In genomic region chr9:58115297-58115925, GRCm38 (mm10) we compare ENCODE assay signal across 15 mouse cellular contexts. TPM values are rescaled to one million over a fixed set of nuclear protein-coding genes. Genes with fewer than 3 reads are reported as not detected.
DNase-seq lines count a peak whose midpoint lies in the region; ATAC-seq and TF ChIP-seq lines count a peak whose summit lies in the region.
"Had no signal": no experiment of that assay in that cellular context is flagged by ENCODE, and none has a peak within 500 bp of the region (broad histone marks: within the 10 kb centered on the region; RNA-seq: fewer than 3 reads in every experiment).

No protein-coding gene starts in this region.

- 0 out of 2 replicates have a peak overlapping the region, but pooled peaks have one; percentile 52 for H3K27ac ChIP-seq in embryonic facial prominence, embryonic 11.5 days (replicated peaks; ENCODE audit: low read depth, low read length)
- peak overlapping the region; percentile 99 for H3K27ac ChIP-seq in forebrain, embryonic 12.5 days
- 0 out of 2 replicates have a peak overlapping the region, but pooled peaks have one; percentile 20 for H3K27ac ChIP-seq in hindbrain, postnatal 0 days
- H3K27ac ChIP-seq in midbrain, embryonic 15.5 days, result peak overlapping the region; percentile 90
- no peak overlapping the region for H3K27ac ChIP-seq in liver, embryonic 11.5 days (ENCODE audit: low read depth, low read length)
- H3K27ac ChIP-seq: kidney, postnatal 0 days; left cerebral cortex, adult 2 months; stomach, embryonic 15.5 days had no signal

- no peak overlapping the region for H3K4me3 ChIP-seq in embryonic facial prominence, embryonic 11.5 days (ENCODE audit: low read depth, low read length)
- H3K4me3 ChIP-seq in forebrain, embryonic 12.5 days (replicated peaks), result no peak overlapping the region
- no peak overlapping the region for H3K4me3 ChIP-seq in hindbrain, postnatal 0 days (ENCODE audit: low read length)
- H3K4me3 ChIP-seq in midbrain, embryonic 15.5 days, result no peak overlapping the region
- no peak overlapping the region for H3K4me3 ChIP-seq in liver, embryonic 11.5 days (ENCODE audit: low read depth, low read length)
- H3K4me3 ChIP-seq: left cerebral cortex, adult 2 months; stomach, embryonic 15.5 days had no signal

- H3K27me3 ChIP-seq in embryonic facial prominence, embryonic 11.5 days (ENCODE audit: control insufficient read depth, insufficient read depth, low read length), result 0 out of 2 replicates have a peak, but pooled peaks cover 2% of the 10 kb centered on the region
- H3K27me3 ChIP-seq in forebrain, embryonic 12.5 days, result peaks cover 34% of the 10 kb centered on the region; the same call in 1 of the 2 replicates
- no peaks in the 10 kb centered on the region for H3K27me3 ChIP-seq in hindbrain, postnatal 0 days (ENCODE audit: insufficient read depth, low read length)
- H3K27me3 ChIP-seq in midbrain, embryonic 15.5 days (replicated peaks), result no peaks in the 10 kb centered on the region; the same call in 1 of the 2 replicates
- H3K27me3 ChIP-seq in liver, embryonic 11.5 days (replicated peaks; ENCODE audit: control insufficient read depth, insufficient read depth, low read length), result peaks cover 55% of the 10 kb centered on the region
- H3K27me3 ChIP-seq: CH12.LX had no signal

- 14% methylated on average over 7 of the region's 7 CpGs for WGBS in embryonic facial prominence, embryonic 11.5 days
- WGBS in forebrain, embryonic 12.5 days, result 29% methylated on average over 7 of the region's 7 CpGs
- 34% methylated on average over 7 of the region's 7 CpGs for WGBS in hindbrain, postnatal 0 days
- WGBS in midbrain, embryonic 15.5 days, result 38% methylated on average over 7 of the region's 7 CpGs
- WGBS in liver, embryonic 11.5 days, result 22% methylated on average over 7 of the region's 7 CpGs

- H3K36me3 ChIP-seq in embryonic facial prominence, embryonic 11.5 days (replicated peaks; ENCODE audit: control insufficient read depth, insufficient read depth, low read depth, low read length), result no peaks in the 10 kb centered on the region
- no peaks in the 10 kb centered on the region for H3K36me3 ChIP-seq in forebrain, embryonic 12.5 days (replicated peaks)
- no peaks in the 10 kb centered on the region for H3K36me3 ChIP-seq in hindbrain, postnatal 0 days (ENCODE audit: insufficient read depth, low read length)
- no peaks in the 10 kb centered on the region for H3K36me3 ChIP-seq in midbrain, embryonic 15.5 days (replicated peaks)
- H3K36me3 ChIP-seq in liver, embryonic 11.5 days (ENCODE audit: control insufficient read depth, insufficient read depth, low read length), result no peaks in the 10 kb centered on the region
- H3K36me3 ChIP-seq: stomach, embryonic 15.5 days had no signal

- no peak for ATAC-seq in embryonic facial prominence, embryonic 11.5 days (replicated peaks; ENCODE audit: insufficient number of reproducible peaks, low FRiP score, low TSS enrichment, low read depth)
- ATAC-seq in forebrain, embryonic 12.5 days (ENCODE audit: low FRiP score), result peak; percentile 33
- ATAC-seq in hindbrain, postnatal 0 days, result no peak
- ATAC-seq in midbrain, embryonic 15.5 days (replicated peaks), result no peak
- no peak for ATAC-seq in liver, embryonic 11.5 days (replicated peaks; ENCODE audit: low FRiP score)

- peaks cover 21% of the 10 kb centered on the region for H3K4me1 ChIP-seq in embryonic facial prominence, embryonic 11.5 days (ENCODE audit: control insufficient read depth, insufficient read depth, low read length)
- H3K4me1 ChIP-seq in forebrain, embryonic 12.5 days, result peaks cover 81% of the 10 kb centered on the region
- H3K4me1 ChIP-seq in hindbrain, postnatal 0 days (ENCODE audit: insufficient read depth, low read length), result peaks cover 26% of the 10 kb centered on the region; the same call in 1 of the 2 replicates
- peaks cover 60% of the 10 kb centered on the region for H3K4me1 ChIP-seq in midbrain, embryonic 15.5 days
- peaks cover 16% of the 10 kb centered on the region for H3K4me1 ChIP-seq in liver, embryonic 11.5 days (replicated peaks; ENCODE audit: control insufficient read depth, insufficient read depth, low read length)

- H3K9me3 ChIP-seq in embryonic facial prominence, embryonic 11.5 days (replicated peaks; ENCODE audit: control insufficient read depth, low read length), result no peaks in the 10 kb centered on the region
- H3K9me3 ChIP-seq in forebrain, embryonic 12.5 days, result no peaks in the 10 kb centered on the region
- no peaks in the 10 kb centered on the region for H3K9me3 ChIP-seq in hindbrain, postnatal 0 days (ENCODE audit: low read length)
- H3K9me3 ChIP-seq in midbrain, embryonic 15.5 days, result no peaks in the 10 kb centered on the region
- H3K9me3 ChIP-seq in liver, embryonic 11.5 days (ENCODE audit: control insufficient read depth, low read length), result no peaks in the 10 kb centered on the region
- H3K9me3 ChIP-seq: stomach, embryonic 15.5 days had no signal

- TF ChIP-seq CTCF in hindbrain, postnatal 0 days (IDR thresholded peaks at IDR 0.05; ENCODE audit: low read depth), result no peak

- no peak overlapping the region for H3K4me2 ChIP-seq in embryonic facial prominence, embryonic 11.5 days (ENCODE audit: low read depth, low read length)
- H3K4me2 ChIP-seq in forebrain, embryonic 12.5 days, result no peak overlapping the region
- no peak overlapping the region for H3K4me2 ChIP-seq in hindbrain, postnatal 0 days (ENCODE audit: low read depth, low read length)
- no peak overlapping the region for H3K4me2 ChIP-seq in midbrain, embryonic 15.5 days
- no peak overlapping the region for H3K4me2 ChIP-seq in liver, embryonic 11.5 days
- H3K4me2 ChIP-seq: stomach, embryonic 15.5 days had no signal

- DNase-seq in embryonic facial prominence, embryonic 11.5 days (ENCODE audit: low spot score), result peak; percentile 47
- no peak for DNase-seq in hindbrain, postnatal 0 days (ENCODE audit: low spot score)
- no peak for DNase-seq in lung, adult 18-20 months
- DNase-seq in liver, embryonic 11.5 days (ENCODE audit: low spot score), result no peak
- no peak for DNase-seq in right cerebral cortex, postnatal 36 days (ENCODE audit: low spot score in 2 of 2)
- DNase-seq: adrenal gland, adult 2 months; heart, postnatal 10 days; right cerebral cortex, postnatal 25 days had no signal

- peak overlapping the region; percentile 28; the same call in 1 of the 2 replicates for H3K9ac ChIP-seq in embryonic facial prominence, embryonic 11.5 days (replicated peaks; ENCODE audit: low read length)
- H3K9ac ChIP-seq in forebrain, embryonic 12.5 days, result no peak overlapping the region
- no peak overlapping the region for H3K9ac ChIP-seq in hindbrain, postnatal 0 days (replicated peaks; ENCODE audit: low read length)
- no peak overlapping the region for H3K9ac ChIP-seq in midbrain, embryonic 15.5 days
- H3K9ac ChIP-seq in liver, embryonic 11.5 days (ENCODE audit: low read depth, low read length), result no peak overlapping the region
- H3K9ac ChIP-seq: stomach, embryonic 15.5 days had no signal

RNA-seq across cellular contexts. Expression of gene Ccdc33, which starts 3.2 kb away (rescaled TPM):
- 0.54 and 0.77 TPM in 2 replicates for polyA plus RNA-seq in embryonic facial prominence, embryonic 11.5 days (2014; fragmentation: Nextera tagmentation; extraction: Ambion mirVana)
- 1.5 and 2.4 TPM in 2 replicates for polyA plus RNA-seq in forebrain, embryonic 12.5 days (2016; fragmentation: Nextera tagmentation; extraction: Ambion mirVana)
- 0.52 and 1.4 TPM in 2 replicates for total RNA-seq in hindbrain, postnatal 0 days (2014; rRNA removed)
- 0.75 and 1.2 TPM in 2 replicates for polyA plus RNA-seq in hindbrain, postnatal 0 days (2015; fragmentation: Nextera tagmentation; extraction: Ambion mirVana)
- 0.36 and 0.79 TPM in 2 replicates for polyA plus RNA-seq in midbrain, embryonic 15.5 days (2015; fragmentation: Nextera tagmentation; extraction: Ambion mirVana)
- polyA plus RNA-seq in liver, embryonic 11.5 days (2014; fragmentation: Nextera tagmentation; extraction: Ambion mirVana), result not detected in 2 replicates
- total RNA-seq: heart, postnatal 10 days had no signal
- polyA plus RNA-seq: liver, embryonic 16.5 days had no signal

RNA-seq across cellular contexts. Expression of gene Stra6, which starts 51.8 kb away (rescaled TPM):
- 38.0 and 44.8 TPM in 2 replicates for polyA plus RNA-seq in embryonic facial prominence, embryonic 11.5 days (2014; fragmentation: Nextera tagmentation; extraction: Ambion mirVana)
- 10.7 and 11.6 TPM in 2 replicates for polyA plus RNA-seq in forebrain, embryonic 12.5 days (2016; fragmentation: Nextera tagmentation; extraction: Ambion mirVana)
- total RNA-seq in hindbrain, postnatal 0 days (2014; rRNA removed), result 16.0 and 19.2 TPM in 2 replicates
- 7.5 TPM in 2 replicates for polyA plus RNA-seq in hindbrain, postnatal 0 days (2015; fragmentation: Nextera tagmentation; extraction: Ambion mirVana)
- 15.0 and 15.7 TPM in 2 replicates for polyA plus RNA-seq in midbrain, embryonic 15.5 days (2015; fragmentation: Nextera tagmentation; extraction: Ambion mirVana)
- polyA plus RNA-seq in liver, embryonic 11.5 days (2014; fragmentation: Nextera tagmentation; extraction: Ambion mirVana), result 5.9 and 7.2 TPM in 2 replicates
- polyA plus RNA-seq: liver, embryonic 16.5 days had no signal
